Mouse (Mus musculus) monocyte, adult 59 days (primary cell): ENCODE measurements around the gene Olfr996. TPM values are rescaled to one million over a fixed set of nuclear protein-coding genes. Genes with fewer than 3 reads are reported as not detected.

Experiments used
- total RNA-seq, 2 experiments: library from RNA; stranded (reverse); gene quantifications; one replicate each; pipeline ENCODE4 v1.2.4; 2023

Olfr996 gene
- not detected for total RNA-seq

DNA sequence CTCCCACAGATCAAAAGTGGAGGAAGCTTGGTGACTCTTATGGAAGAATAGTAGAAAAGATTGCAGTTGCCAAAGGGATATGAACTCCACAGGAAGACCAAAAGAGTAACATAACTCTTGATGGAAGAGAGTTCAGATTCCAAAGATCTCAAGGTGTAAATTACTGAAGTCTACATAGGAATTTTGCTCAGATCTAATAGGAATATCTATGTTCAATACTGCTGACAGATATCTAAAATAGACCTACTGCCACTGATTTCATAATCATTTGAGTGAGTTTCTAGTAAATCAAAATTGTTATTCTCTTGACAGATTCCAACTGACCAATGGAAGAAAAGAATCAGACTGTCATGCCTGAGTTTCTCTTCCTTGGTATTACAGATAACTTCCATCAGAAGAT is at the start of gene Olfr996:
Olfr996 (plus strand) TSS at position 301 of the 400 bp plus-strand sequence.

DNA sequence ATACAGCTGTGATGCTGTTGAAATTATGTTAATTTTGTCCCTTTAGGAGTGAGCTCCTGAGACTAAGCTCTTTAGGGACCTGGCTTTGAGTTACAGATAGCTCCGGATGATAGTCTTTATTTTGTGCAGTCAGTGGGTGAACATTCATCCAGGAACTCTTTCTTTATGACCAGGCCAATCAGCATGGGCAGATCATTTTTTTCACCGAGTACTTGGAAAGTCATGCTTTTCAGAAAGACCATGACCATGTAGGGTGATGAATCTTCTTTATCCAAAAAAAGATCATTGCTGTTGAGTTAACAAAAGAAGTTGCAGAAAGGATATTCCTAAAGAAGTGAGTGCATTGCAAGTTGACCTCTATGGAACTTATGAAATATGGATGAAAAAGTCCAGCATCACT is 9.6 kb downstream of the Olfr996 start, which contains the start of gene Olfr998:
Olfr998 (plus strand) TSS at position 301 of the 400 bp plus-strand sequence.

DNA sequence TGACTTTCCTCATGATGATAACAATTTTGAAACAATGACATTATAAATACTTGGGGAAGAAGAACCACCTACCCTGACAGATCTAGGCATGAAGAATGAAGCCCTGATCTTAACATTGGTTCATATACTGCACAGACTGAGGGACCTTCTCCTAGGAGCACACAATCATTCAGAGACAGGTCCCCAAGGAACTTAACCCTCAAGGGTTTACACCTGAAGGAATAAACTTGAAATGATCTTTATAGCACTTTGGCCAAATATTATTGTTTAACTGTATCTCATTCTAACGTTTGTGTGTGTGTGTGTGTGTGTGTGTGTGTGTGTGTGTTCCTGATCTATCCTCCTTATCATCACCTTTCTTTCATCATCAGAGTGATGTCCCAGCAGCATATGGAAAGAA is 32.8 kb downstream of the Olfr996 start, which contains the start of gene Olfr1000:
Olfr1000 (minus strand) TSS at position 101 of the 400 bp plus-strand sequence.

Other genes starting within 250 kb of the Olfr996 start
- gene Olfr987, start 239.9 kb upstream of the Olfr996 start, total RNA-seq, result not detected
- gene Olfr988, start 216.0 kb upstream of the Olfr996 start, total RNA-seq, result not detected
- not detected for gene Olfr992, start 169.7 kb upstream of the Olfr996 start, total RNA-seq
- gene Olfr993, start 164.3 kb upstream of the Olfr996 start, total RNA-seq, result not detected
- not detected for gene Olfr994, start 142.8 kb upstream of the Olfr996 start, total RNA-seq
- gene Olfr995, start 135.6 kb upstream of the Olfr996 start, total RNA-seq, result not detected
- not detected for gene 4833423E24Rik, start 60.2 kb upstream of the Olfr996 start, total RNA-seq
- gene Olfr998, start 9.7 kb downstream of the Olfr996 start, total RNA-seq, result not detected
- gene Olfr1000, start 32.7 kb downstream of the Olfr996 start, total RNA-seq, result not detected
- gene Olfr1002, start 71.5 kb downstream of the Olfr996 start, total RNA-seq, result not detected
- not detected for gene Olfr154, start 85.2 kb downstream of the Olfr996 start, total RNA-seq
- not detected for gene Olfr1006, start 99.6 kb downstream of the Olfr996 start, total RNA-seq
- not detected for gene Olfr1008, start 110.2 kb downstream of the Olfr996 start, total RNA-seq
- not detected for gene Olfr1009, start 136.2 kb downstream of the Olfr996 start, total RNA-seq
- not detected for gene Olfr1012, start 183.6 kb downstream of the Olfr996 start, total RNA-seq
- not detected for gene Olfr1013, start 187.9 kb downstream of the Olfr996 start, total RNA-seq
- gene Olfr1014, start 193.5 kb downstream of the Olfr996 start, total RNA-seq, result not detected
- gene Olfr1015, start 202.8 kb downstream of the Olfr996 start, total RNA-seq, result not detected
- gene Olfr1016, start 223.3 kb downstream of the Olfr996 start, total RNA-seq, result not detected
- not detected for gene Olfr1018, start 239.3 kb downstream of the Olfr996 start, total RNA-seq